Mouse (Mus musculus) heart, adult 18-20 months (tissue): Measurements from ENCODE around the gene Tmsb10. TPM values are rescaled to one million over a fixed set of nuclear protein-coding genes. Genes with fewer than 3 reads are reported as not detected.

Source experiments
- DNase-seq, 2 experiments: peaks; one replicate each; pipeline ENCODE4 v3.0.0; 2021 to 2022; ENCODE audit warnings: mixed read lengths in 1 of 2
- long read RNA-seq, 2 experiments: library from polyadenylated mRNA; stranded (forward); transcript quantifications; one replicate each; pipeline ENCODE4 v2.0.0; 2021
- total RNA-seq, 2 experiments: library from RNA; stranded (reverse); gene quantifications; 2 replicates each; pipeline ENCODE4 v1.2.3; 2021

Gene Tmsb10
- 100 to 1,000 TPM in 1 of 2 experiments, 10 to 100 TPM in 1; 99.1 to 111 TPM for total RNA-seq
- long read RNA-seq, experiment 1, transcript Tmsb10-203 (3 exons, 570 nt) = major isoform, 205 of 391 reads
- long read RNA-seq, experiment 1, transcript Tmsb10-202 (2 exons, 690 nt) = minor isoform, 184 of 391 reads
- long read RNA-seq, experiment 1, partial matches to known transcripts = 0 of 391 reads
- long read RNA-seq, experiment 1, other reads (novel, unspliced or antisense) = 1 of 391 reads
- long read RNA-seq, experiment 2, transcript Tmsb10-202 (2 exons, 690 nt) = minor isoform, 184 of 399 reads
- long read RNA-seq, experiment 2, transcript Tmsb10-203 (3 exons, 570 nt) = major isoform, 211 of 399 reads
- long read RNA-seq, experiment 2, partial matches to known transcripts = 3 of 399 reads
- long read RNA-seq, experiment 2, other reads (novel, unspliced or antisense) = 1 of 399 reads

- DNase-seq = no peak
Observed at GRCm38 (mm10) chr6:72958662-72959071, at the start of gene Tmsb10. Gene Tmsb10, minus strand, starts transcription at chr6:72958748.

GRCm38 (mm10) chr6:73003601-73004000 lies 45.1 kb upstream of the Tmsb10 start:
- DNase-seq = no peak

- no peak for DNase-seq
Observed at GRCm38 (mm10) chr6:73002391-73002790, 43.8 kb upstream of the Tmsb10 start.

GRCm38 (mm10) chr6:72998809-72999208 lies 40.3 kb upstream of the Tmsb10 start:
- no peak for DNase-seq

GRCm38 (mm10) chr6:72993688-72994082 lies 35.1 kb upstream of the Tmsb10 start:
- DNase-seq = no peak

- no peak for DNase-seq
Observed at GRCm38 (mm10) chr6:72993054-72993687, 34.6 kb upstream of the Tmsb10 start.

GRCm38 (mm10) chr6:72990206-72990605 lies 31.7 kb upstream of the Tmsb10 start:
- DNase-seq = no peak

- no peak for DNase-seq
Observed at GRCm38 (mm10) chr6:72989028-72989736, 30.6 kb upstream of the Tmsb10 start.

GRCm38 (mm10) chr6:72982506-72982905 lies 24.0 kb upstream of the Tmsb10 start:
- DNase-seq = no peak

- peak; percentile 49 to 57 for DNase-seq
Observed at GRCm38 (mm10) chr6:72981851-72982250, 23.3 kb upstream of the Tmsb10 start.

- DNase-seq = peak; percentile 75 to 87
Observed at GRCm38 (mm10) chr6:72981124-72981651, 22.6 kb upstream of the Tmsb10 start.

- peak; percentile 32 to 51 for DNase-seq
Observed at GRCm38 (mm10) chr6:72976866-72977265, 18.3 kb upstream of the Tmsb10 start.

- DNase-seq = no peak
Observed at GRCm38 (mm10) chr6:72971074-72971473, 12.5 kb upstream of the Tmsb10 start.

- DNase-seq = no peak
Observed at GRCm38 (mm10) chr6:72969787-72970186, 11.2 kb upstream of the Tmsb10 start.

GRCm38 (mm10) chr6:72965199-72965598 lies 6.7 kb upstream of the Tmsb10 start:
- DNase-seq = no peak

GRCm38 (mm10) chr6:72962281-72962741 lies 3.8 kb upstream of the Tmsb10 start:
- DNase-seq = no peak

GRCm38 (mm10) chr6:72961603-72962002 lies 3.1 kb upstream of the Tmsb10 start:
- DNase-seq = no peak

- no peak for DNase-seq
Observed at GRCm38 (mm10) chr6:72960675-72961074, 2.1 kb upstream of the Tmsb10 start.

- DNase-seq = no peak
Observed at GRCm38 (mm10) chr6:72959175-72959574, 627 bp upstream of the Tmsb10 start.

GRCm38 (mm10) chr6:72957676-72958641 lies 589 bp downstream of the Tmsb10 start:
- peak; percentile 90 for DNase-seq

- DNase-seq = peak in 1 of 2 experiments; percentile 39
Observed at GRCm38 (mm10) chr6:72957093-72957435, 1.5 kb downstream of the Tmsb10 start.
